Mouse (Mus musculus) olfactory bulb, adult 2 months (tissue): ENCODE data around the gene Dgat2.

ENCODE experiments used
- CTCF ChIP-seq: fragments of 200-500 bp; IDR thresholded peaks from 2 replicates; pipeline ENCODE4 v1.5.1; 2012; ENCODE audit warnings: low read depth, mild to moderate bottlenecking, low read length, moderate library complexity; ENCODE audit not compliant: insufficient read depth
- POLR2A ChIP-seq: fragments of 200-500 bp; IDR thresholded peaks from 2 replicates; pipeline ENCODE4 v1.6.1; 2012; ENCODE audit warnings: mild to moderate bottlenecking, low read depth, low read length, moderate library complexity; ENCODE audit not compliant: insufficient read depth

DNA sequence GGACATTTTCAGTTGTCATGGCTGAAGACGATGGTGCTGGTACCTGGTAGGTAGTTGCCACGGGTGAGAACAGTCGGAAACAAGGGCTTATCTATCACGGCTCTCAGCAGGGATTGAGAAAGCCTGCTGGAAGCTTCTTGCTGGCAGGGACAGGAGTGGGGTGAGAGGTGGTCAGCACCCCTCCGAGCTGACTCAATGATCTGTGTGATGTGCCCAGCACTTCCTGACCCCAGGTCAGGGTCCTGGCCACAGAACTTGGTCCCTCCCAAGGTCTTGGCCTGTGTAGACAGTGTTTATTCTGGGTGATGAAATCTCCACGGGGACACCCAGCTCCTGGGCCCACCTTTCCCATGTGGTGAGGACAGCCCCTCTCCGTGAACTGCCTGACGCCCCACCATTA is 46.3 kb upstream of the Dgat2 start:
- TF ChIP-seq CTCF (no peak), POLR2A (no peak)
